Mouse (Mus musculus) 3134 (cell line): ENCODE measurements around the gene Rab5c.

Source experiments
- DNase-seq: peaks from one replicate; pipeline ENCODE4 v3.0.0-alpha.2; 2011; ENCODE audit warnings: low spot score; ENCODE audit not compliant: insufficient read length; ENCODE audit errors: extremely low read depth

The Rab5c gene

DNA sequence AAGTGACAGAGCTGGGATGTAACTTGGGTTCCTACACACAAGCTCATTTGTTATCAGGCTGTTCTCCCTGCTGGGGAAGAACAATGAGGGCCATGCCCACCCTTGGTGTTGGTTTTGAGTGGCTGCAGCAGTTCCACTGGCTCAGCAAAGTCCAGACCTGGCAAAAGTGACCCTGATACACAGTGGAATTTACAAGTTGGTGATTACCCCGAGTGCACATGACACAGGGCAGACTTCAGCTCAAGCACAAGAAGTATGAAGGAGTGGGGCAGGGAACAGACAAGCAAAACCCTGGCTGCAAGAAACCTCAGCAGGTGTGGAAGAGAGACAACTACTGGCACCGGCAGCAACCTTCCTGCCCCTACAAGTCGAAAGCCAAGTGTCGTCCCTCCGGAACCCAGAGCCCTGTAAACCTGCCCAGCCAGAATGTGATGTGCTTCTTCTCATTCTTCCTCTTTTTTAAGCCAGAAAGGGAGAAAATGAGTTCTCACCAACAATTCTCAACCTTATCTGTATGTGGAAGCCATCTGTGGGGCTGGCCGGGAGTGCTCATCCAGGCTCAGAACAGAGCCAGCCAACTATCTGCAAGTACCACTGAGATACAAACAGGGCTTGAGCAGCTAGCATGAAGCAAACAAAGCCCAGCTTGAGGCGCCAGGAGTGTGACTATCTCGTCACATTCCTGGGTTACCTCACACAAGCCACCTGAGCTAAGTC is 16.1 kb downstream of the Rab5c start:
- DNase-seq = no peak

DNA sequence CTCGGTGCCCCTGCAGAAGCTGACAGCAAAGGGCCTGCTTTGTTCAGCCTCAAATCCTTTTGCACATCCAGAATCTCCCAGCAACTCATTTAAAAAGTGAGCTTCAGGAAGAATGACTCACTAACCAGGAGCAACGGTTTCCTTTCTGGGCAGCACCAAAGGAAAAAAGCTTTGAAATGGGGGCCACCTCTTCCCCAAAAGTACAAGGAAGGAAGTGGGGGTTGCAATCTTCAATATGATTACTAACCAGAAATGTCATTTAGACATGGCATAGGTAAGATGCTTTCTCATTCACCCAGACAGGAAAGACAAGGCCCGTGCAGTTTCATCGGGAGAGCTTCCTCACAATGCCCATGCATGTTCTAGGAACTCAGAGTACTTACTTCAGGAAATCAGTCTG is 16.8 kb downstream of the Rab5c start:
- DNase-seq = no peak

DNA sequence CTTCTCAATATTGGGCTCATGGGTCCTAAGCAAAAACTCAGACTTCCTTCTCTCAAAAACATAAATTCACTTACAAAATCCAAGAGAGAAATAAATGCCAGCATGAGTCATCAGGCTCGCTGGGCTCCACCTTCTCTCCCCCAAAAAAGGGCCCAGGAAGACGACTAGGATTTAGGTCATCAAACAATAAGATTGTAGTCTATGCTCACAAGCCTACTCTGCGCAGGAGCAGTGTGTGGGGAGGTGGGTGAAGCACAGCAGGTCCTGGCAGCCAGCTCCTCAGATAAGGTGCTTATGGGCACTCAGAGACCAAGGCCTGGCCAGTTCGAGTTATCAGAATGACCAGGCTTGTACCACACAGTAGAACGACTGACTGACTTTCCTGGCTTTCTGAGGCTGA is 17.7 kb downstream of the Rab5c start:
- no peak for DNase-seq

DNA sequence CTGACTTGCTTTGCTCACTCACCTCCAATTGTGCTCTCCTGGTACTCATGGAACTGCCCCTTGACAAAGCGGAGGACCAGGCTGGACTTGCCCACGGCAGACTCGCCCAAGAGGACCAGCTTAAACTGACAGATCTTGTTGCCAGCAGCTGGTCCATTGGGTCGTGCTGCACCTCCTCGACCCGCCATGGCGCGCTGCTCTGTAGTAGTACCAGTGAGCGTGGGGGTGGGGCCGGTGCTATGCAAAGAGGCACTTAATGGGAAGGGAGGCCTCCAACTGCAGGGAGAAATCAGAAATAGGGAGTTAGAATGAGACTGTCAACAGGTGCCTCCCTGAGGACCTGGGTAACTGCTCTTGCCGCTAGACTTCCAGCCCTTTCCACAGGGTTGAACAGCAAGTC is 18.1 kb downstream of the Rab5c start:
- no peak for DNase-seq

DNA sequence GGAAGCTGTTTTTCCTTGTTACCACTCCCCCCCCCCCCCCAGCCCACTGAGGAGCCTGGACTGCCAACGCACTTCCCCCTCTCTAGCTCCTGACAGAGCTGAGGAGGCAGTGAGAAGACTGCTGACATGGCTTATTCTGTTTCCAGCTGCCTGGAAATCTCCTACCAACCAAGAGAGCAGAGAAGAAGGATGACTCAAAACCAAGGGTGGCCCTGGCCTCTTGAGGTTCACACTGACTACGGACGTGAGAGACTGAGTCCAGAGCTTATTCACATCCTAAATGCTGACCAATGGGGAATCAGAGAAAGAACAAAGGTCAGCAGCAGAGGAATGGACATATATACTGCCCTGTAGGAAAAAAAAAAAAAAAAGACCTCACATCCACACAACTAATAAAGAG is 18.7 kb downstream of the Rab5c start:
- DNase-seq = no peak

DNA sequence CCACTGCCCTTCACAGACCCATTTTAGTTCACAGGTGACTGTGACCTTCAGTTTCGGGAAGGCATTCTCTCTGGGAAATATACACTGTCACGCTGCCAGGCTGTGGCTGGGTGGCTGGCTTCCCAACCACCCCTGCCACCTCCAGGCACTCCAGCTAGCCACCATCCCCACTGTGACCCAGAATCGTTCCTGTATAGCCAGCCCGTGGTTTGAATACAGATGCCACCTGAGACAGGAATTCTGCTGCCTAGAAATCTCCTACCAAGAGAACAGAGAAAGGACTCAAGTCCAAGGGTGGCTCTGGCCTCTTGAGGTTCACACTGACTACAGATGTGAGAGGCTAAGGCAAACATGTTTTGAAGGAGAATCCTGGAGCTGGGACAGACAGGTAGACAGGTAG is 19.1 kb downstream of the Rab5c start:
- DNase-seq = no peak

DNA sequence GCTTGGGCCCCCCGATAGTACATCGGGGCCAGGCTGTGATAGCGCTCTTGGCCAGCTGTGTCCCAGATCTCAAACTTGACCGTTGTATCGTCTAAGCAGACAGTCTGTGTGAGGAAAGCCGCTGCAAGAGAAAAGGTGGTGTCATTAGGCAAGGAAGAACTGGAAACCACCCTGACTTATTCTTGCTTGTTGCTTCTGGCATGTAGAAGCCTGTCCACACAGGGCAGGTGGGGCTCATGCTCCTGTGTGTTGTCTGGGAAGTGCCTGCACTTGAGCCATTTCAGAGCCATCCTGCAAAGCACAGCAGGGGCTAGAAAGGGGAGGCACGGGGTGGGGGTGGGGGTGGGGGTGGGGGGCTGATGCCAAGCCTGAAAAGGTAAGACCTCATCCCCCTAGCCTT is 19.6 kb downstream of the Rab5c start:
- no peak for DNase-seq

DNA sequence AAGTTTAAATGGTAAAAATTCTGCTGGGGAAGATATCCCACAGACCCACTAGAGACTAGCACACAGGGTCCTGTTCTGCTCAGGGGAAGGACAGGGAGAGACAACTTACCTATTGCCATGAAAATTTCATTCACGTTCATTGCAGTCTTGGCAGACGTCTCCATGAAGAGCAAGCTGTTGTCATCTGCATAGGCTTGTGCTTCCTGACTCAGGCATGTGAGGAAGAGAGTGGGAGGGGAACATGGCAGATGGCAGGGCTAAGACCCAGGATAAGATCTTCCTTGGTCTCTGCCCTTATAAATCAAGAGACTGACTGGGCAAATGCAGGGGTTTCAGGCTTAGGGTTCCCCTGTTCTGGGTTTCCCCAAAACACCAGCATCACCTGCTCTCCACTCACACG is 21.4 kb downstream of the Rab5c start:
- no peak for DNase-seq

DNA sequence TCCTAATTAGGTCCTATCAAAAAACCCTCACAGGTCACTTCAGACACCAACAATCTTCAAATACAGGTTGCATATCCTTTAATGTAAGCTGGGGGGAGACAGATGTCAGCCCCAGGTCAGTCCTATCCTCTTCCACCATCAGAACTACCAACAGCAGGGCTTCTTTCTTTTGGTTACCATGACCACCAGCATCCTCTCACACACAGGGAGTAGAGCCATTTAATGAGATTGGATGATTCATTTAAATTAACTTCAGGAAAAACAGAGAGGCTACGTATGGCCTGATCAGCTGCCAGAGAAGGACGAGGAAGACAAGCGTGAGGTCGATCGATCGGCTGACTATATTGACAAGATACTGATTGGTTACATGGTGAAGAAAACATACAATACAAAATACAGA is 23.1 kb downstream of the Rab5c start:
- no peak for DNase-seq

DNA sequence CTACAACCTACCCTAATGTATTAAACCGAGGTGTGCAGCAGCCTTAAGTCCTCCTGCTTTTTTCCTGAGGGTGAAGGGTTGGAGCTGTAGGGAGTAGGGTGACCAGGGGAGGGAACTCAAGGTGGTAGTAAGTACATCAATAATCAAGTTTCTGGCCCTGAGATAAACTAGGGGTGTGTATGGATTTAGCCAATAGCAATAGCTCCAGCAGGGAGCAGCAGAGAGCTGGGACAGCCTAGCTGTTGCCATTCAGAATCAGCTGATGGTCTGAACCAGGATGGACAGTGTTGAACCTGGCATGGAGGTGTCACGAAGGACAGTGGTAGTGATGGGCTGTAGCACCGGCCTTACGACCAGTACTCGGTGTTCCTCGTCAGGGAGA is 23.5 kb downstream of the Rab5c start:
- no peak for DNase-seq

DNA sequence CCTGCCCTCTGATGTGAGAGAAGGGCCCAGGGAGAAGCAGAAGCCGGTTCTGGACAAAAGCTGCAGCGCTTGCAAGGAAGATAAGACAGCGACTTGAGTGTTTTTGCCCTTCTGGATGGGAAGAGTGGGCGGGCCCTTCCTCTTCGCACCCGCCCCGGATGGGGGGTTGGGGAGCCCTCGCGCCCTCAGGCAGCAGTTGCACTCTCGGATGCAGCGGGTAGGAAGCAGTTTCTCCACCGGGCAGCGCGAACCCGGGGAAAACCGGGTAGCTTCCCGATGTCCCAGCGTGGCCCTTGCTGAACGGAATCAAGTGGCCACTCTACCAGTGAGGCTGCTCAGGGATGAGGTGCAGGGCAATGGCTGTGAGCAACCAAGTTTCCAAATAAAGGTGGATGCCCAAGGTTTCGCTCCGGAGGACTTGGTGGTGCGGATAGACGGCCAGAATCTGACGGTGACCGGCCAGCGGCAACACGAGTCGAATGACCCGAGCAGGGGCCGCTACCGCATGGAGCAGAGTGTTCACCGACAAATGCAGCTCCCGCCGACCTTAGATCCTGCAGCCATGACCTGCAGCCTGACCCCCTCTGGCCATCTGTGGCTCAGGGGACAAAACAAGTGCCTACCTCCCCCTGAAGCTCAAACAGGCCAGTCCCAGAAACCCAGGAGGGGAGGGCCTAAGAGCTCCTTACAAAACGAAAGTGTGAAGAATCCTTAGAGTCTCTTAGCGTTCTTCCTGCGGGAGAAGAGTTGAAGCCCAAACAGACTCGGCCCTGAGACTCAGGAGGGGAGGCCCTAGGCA is 24.1 kb downstream of the Rab5c start, which contains the start of gene Hspb9:
Hspb9 (plus strand) TSS at position 116 of the 799 bp plus-strand sequence.
- no peak for DNase-seq

DNA sequence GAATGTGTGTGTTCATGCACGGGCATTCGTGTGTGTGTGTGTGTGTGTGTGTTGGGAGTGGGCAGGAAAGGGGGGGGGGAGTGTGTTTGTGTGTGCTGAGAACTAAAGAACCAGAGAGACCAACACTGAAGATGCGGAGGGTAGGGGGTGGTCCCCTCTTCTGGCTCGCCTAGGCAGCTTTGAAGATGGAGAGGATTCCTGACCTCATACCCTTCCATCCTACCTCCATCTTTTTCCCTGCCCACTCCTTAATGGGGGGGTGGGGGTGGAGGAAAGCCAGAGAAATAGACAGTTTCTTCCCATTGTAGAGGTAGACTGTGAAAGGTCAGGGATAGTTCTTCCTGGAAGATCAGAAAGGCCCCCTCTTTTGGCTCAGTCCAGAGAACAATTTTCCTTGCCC is 24.8 kb downstream of the Rab5c start:
- DNase-seq = no peak

DNA sequence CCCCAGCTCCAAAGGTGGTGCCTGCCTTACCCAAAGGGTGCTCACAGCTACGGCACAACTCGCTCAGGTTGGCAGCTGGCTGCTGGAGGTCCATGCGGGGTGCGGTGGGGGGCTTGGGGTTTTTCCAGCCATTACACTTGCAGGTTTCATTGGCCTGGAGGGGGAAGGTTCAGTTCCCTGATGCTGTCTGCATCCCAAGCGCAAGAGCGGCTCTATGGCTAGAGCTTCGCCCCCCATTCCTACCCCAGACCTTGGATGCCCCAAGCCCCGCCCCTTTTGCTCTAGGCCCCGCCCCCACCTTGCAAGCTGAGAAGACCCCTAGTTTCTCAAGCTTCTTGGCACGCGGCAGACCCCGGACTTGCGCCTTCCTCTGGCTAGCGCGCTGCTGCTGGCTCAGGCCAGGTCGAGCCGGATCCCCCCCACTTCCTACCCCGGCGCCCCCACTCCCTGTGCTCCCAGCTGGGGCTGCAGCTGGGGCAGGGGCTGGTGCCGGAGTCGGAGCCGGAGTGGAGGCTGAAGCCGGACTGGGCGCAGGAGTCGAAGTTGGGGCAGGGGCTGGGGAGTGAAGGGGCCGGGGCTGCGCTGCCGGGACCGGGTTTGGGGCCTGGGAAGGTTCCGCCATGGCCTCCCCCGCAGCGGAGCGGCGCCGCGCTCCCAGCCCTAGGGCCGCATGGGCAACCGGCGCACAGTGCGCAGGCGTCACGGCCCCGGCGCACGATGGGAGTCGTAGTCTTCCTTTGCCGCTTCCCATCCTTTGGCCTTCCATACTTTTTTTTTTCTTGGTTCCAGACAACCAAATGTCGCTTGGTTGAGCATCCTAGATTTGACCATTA is 26.0 kb downstream of the Rab5c start, which contains the start of gene Kat2a:
Kat2a (minus strand) TSS at position 683 of the 833 bp plus-strand sequence.
- DNase-seq = peak; percentile 85

DNA sequence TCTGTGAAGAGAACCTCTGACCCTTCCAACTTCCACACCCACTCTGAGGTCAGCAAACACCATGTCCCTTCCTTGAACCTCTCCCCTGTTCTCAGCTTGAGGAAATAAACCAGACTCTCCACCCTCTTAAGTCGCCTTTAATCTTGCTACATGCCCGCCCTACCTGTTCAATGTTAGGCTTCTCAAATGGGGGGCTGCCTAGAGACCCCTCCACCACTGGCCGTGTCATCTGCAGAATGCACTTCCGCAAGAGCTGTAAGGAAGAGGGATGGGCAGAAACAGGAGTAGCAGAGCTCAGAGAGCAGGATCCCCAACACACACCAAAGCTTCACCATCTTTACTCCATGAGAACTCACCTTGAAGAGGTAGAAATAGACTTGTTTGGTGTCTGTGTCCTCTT is 27.0 kb downstream of the Rab5c start:
- no peak for DNase-seq

DNA sequence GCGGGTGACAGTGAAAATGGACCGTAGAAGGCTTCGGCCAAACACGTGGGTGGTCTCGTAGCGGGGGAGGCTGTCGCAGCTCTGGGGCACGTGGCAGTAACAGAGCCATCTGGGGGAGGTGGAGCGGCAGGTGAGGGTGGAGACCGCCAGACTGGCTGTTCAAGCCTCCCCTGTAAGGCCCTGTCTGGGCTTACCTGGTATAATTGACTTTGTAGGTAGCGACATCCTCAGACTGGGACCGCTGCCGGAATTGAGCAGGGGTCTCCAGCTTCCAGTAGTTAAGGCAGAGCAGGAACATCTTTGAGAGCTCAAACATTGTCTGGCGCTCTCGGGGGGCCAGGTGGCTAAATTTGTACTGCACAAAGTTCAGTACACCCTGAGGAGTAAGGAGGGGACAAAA is 27.5 kb downstream of the Rab5c start:
- DNase-seq = no peak

DNA sequence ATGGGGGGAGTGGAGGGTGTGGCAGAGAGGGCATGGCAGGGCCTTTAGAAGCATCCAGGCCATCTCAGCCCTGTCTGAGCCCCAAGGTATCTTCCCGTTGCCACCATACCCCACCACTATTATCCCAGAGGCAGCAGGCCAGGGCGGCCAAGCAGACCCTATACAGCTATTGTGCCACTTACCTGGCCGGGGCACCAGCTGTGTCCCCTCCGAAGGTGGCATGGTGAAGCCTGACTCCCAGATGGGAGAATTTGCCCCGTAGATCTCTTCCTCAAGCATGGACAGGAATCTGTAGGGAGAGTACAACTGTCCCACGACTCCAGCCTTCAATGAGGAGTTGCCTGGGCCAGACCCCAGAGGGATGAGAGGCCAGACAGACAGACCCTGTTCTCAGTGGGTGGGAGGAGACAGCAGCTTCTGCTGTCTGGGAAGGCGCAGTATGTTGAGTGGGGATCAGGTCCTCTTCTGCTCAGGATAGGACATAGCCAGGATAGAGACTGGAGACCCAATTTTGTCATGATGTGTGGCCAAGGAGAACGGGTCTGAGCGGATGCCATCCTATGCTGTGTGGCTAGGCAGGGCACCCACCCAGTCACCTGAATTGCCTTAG is 28.7 kb downstream of the Rab5c start:
- DNase-seq = no peak

DNA sequence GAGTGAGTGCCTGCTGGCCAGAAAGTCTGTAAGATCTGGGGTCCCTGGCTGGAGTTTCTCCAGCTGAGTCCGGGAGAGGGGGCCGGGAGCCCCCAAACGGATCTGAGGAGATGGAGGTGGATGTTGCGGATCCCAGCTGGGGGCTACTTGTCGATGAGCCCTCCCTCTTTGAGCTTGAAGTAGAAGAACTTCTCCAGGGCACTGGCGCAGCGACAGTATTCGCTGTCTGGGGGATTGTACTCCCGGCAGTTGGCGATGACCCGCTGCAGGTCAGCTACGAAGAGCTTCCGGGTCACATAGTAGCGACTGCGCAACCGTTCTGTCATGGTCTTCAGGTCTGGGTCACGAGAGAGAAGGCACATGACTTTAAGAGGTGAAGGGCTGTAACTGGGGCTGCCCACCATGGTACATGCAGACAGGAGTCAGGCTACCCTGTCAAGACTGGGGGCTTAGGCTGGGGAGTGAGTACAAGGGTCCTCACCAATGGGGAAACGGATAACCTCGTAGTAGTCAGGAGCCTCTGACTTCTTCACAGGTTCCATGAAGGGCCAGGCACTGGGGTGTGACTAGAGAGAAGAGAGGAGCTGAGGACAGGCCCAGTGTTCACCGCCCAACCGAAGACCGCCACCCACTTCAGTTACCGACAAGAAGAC is 32.8 kb downstream of the Rab5c start:
- no peak for DNase-seq

DNA sequence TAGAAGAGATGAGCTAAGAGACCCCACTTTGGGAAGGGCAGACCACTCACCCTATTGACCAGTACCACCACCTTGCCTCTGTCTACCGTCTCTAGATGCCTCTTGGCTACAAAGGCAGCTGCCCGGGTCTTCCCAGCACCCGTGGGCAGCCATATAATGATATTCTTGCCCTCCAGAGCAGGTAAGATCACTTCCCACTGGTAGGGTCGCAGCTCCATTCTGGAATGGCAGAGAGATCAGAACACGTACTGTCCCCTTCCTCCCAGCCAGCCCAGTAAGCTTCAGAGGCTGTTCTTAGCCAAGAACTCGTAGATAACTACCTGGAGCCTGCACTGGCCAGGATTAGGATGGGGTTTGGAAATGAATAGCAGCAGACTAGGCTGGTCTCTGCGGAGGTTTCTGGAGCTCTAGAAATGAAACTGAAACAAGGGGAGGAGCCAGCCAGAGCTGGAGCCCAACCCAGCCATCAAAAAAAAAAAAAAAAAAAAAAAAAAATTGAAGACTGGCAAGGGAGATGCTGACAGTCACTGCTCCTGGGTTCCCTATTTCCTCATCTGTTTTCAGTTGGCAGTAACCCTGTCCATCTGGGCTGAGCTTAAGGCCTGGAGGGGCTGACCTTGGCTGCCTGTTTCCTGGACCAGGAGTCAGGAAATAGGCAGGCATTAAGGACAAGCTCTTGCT is 34.0 kb downstream of the Rab5c start, which contains the start of gene Dhx58:
Dhx58 (minus strand) TSS at position 421 of the 681 bp plus-strand sequence.
- DNase-seq = no peak

DNA sequence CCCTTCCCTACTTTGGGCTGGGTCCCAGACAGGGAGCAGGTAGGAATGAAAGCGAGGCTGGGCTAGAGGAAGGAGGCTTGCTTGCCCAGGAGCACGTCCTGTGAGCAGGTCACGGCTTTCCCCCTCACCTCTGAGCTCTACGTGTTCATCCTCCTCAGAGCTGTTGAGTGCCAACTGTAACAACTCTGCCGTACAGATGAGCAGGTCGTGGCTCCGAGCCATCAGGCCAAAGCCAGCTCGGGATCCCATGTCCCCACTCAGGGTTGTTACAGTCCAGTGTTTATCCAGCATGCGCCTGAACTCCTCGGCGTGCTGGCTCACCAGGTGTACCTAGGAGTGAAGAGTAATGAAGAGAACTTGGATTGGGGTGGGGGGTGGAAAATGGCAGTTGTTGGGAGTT is 34.6 kb downstream of the Rab5c start:
- no peak for DNase-seq

DNA sequence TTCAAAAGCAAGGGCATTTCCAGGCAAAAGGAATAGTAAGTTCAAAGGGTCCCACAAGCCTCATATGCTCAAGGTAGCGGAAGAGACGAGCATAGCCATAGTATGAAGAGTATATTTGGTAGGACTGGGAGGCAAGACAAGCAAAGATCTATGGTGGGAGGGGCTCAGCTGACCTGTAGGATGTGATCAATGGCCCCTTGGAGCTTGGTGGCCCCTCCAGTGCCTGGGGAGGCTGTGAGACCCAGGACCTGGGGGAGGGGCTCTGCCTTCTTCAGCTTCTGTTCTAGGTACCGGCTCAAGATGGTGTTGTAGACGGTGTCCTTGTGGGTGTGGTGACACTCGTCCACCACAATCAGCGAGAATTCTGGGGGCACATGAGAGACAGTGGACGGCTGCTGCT is 35.1 kb downstream of the Rab5c start:
- DNase-seq = no peak
